Mouse (Mus musculus): ENCODE data around the gene Scin.

DNA sequence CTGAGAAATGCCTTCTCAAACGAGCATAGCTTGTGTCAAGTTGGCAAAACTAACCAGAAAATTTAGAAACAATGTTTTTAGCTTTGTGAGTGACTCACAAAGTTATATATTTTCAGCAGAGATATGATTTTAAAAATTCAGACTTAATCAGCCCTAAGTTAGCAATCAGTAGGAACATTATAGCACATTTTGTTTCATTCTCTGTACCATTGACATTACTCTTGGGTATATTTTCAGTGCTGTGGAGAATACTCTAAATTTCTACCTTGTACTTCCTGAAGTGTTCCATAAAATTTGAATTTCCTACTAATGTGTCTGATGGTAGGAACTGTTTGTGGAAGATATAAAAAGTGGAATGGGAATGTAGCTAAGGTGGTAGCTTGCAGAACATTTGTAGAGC is 87.0 kb downstream of the Scin start:
- TF ChIP-seq CTCF (IDR thresholded peaks at IDR 0.05; ENCODE audit: control insufficient read depth, insufficient read depth, insufficient read length) (no peak), MYOG (IDR thresholded peaks at IDR 0.05; ENCODE audit: control insufficient read depth, extremely low read depth, insufficient read length) (no peak)

Data from C2C12 (cell line).